Mouse (Mus musculus) ES-Bruce4 (cell line): ENCODE measurements at regions not wholly inside any gene's neighbourhood (a gene's known extent, or its start where the extent isn't known, plus 50 kb on each side); places are given as distances from the start of the nearest gene placed in this dataset.
"Not testable (repeated sequence)": the region's sequence is repeated elsewhere in the genome, so short reads cannot be mapped to it uniquely, and the experiment has no call there.

Experiments used
- H3K27ac ChIP-seq: 2 replicates; pipeline ENCODE4 v1.5.1; 2012; ENCODE audit warnings: low read length, inconsistent platforms; ENCODE audit not compliant: insufficient read depth
- H3K27me3 ChIP-seq: 2 replicates; pipeline ENCODE4 v1.6.1; 2012; ENCODE audit warnings: mild to moderate bottlenecking, low read length, inconsistent platforms; ENCODE audit not compliant: control insufficient read depth, poor library complexity, insufficient read depth, severe bottlenecking
- H3K36me3 ChIP-seq: 2 replicates; pipeline ENCODE4 v1.6.1; 2012; ENCODE audit warnings: inconsistent platforms, mild to moderate bottlenecking, low read length, moderate library complexity; ENCODE audit not compliant: control insufficient read depth, poor library complexity, insufficient read depth, severe bottlenecking
- H3K4me1 ChIP-seq: one replicate; pipeline ENCODE4 v1.8.1; 2011; ENCODE audit warnings: low read length; ENCODE audit not compliant: control insufficient read depth, insufficient read depth
- H3K4me3 ChIP-seq: 2 replicates; pipeline ENCODE4 v1.5.1; 2011; ENCODE audit warnings: low read depth, mild to moderate bottlenecking, low read length
- H3K9ac ChIP-seq: 2 replicates; pipeline ENCODE4 v1.6.1; 2012; ENCODE audit warnings: low read depth, mild to moderate bottlenecking, inconsistent platforms; ENCODE audit not compliant: poor library complexity, severe bottlenecking
- H3K9me3 ChIP-seq: replicated peaks from 2 replicates; pipeline ENCODE4 v1.6.1; 2012; ENCODE audit warnings: mild to moderate bottlenecking, low read length, inconsistent platforms; ENCODE audit not compliant: control insufficient read depth, poor library complexity, insufficient read depth, severe bottlenecking
- CTCF ChIP-seq: IDR thresholded peaks from one replicate; pipeline ENCODE4 v1.8.1; 2011; ENCODE audit warnings: low read depth, low read length
- EP300 ChIP-seq: IDR thresholded peaks from 2 replicates; pipeline ENCODE4 v1.6.1; 2011; ENCODE audit warnings: low read depth, low read length; ENCODE audit not compliant: insufficient read depth
- POLR2A ChIP-seq: IDR thresholded peaks from one replicate; pipeline ENCODE4 v1.8.1; 2011; ENCODE audit warnings: low read length; ENCODE audit not compliant: insufficient read depth

GRCm38 (mm10) chr7:39650483-39651102 is 133.0 kb downstream of the Zfp619 start:
- no peaks in the 10 kb centered on the region for H3K4me1 ChIP-seq
- no peaks in the 10 kb centered on the region for H3K27me3 ChIP-seq
- no peaks in the 10 kb centered on the region for H3K36me3 ChIP-seq
- no peak overlapping the region for H3K9ac ChIP-seq
- H3K9me3 ChIP-seq, result no peaks in the 10 kb centered on the region
- TF ChIP-seq CTCF, result no peak
- no peak for TF ChIP-seq EP300
- TF ChIP-seq POLR2A, result no peak
- H3K4me3 ChIP-seq, result no peak overlapping the region
- H3K27ac ChIP-seq, result no peak overlapping the region

- H3K4me1 ChIP-seq, result no peaks in the 10 kb centered on the region
- H3K9me3 ChIP-seq, result no peaks in the 10 kb centered on the region
- H3K27me3 ChIP-seq, result no peaks in the 10 kb centered on the region
- TF ChIP-seq EP300 (no peak), CTCF (no peak), POLR2A (no peak)
- H3K9ac ChIP-seq, result no peak overlapping the region
- H3K4me3 ChIP-seq, result no peak overlapping the region
- H3K36me3 ChIP-seq, result no peaks in the 10 kb centered on the region
- H3K27ac ChIP-seq, result no peak overlapping the region
Observed at GRCm38 (mm10) chr7:39654563-39655286, 137.2 kb downstream of the Zfp619 start.

DNA sequence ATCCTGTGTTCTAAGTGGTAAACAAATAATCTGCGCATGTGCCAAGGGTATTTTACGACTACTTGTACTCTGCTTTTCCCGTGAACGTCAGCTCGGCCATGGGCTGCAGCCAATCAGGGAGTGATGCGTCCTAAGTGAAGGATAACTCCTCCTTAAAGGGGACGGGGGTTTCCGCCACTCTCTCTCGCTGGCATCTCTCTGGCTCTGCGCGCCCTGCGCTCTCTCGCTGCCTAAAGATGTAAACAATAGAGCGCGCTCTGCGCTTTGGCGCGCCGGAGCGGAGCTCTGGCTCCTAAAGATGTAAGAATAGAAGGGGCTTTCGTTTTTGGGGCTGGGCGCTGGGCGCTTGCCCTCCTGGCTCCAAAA is 137.7 kb downstream of the Zfp619 start:
- peak overlapping the region; percentile 57 for H3K4me3 ChIP-seq

GRCm38 (mm10) chr7:39655709-39656397 is 138.3 kb downstream of the Zfp619 start:
- no peaks in the 10 kb centered on the region for H3K9me3 ChIP-seq
- peak overlapping the region; percentile 57 for H3K4me3 ChIP-seq
- no peaks in the 10 kb centered on the region for H3K36me3 ChIP-seq
- H3K27me3 ChIP-seq, result no peaks in the 10 kb centered on the region
- H3K27ac ChIP-seq, result no peak overlapping the region
- H3K4me1 ChIP-seq, result no peaks in the 10 kb centered on the region
- TF ChIP-seq POLR2A (no peak), CTCF (no peak), EP300 (no peak)
- peak overlapping the region; percentile 59 for H3K9ac ChIP-seq

More for the DNA sequence above, 137.7 kb downstream of the Zfp619 start:
- H3K9me3 ChIP-seq, H3K36me3 ChIP-seq, H3K27me3 ChIP-seq, H3K27ac ChIP-seq, H3K4me1 ChIP-seq: not testable (repeated sequence)
- peak overlapping the region; percentile 59 for H3K9ac ChIP-seq

GRCm38 (mm10) chr7:39659597-39659996 is 142.0 kb downstream of the Zfp619 start:
- H3K9me3 ChIP-seq, result peaks cover 6% of the 10 kb centered on the region; the same call in 1 of the 2 replicates

More at GRCm38 (mm10) chr7:39659597-39659996, 142.0 kb downstream of the Zfp619 start:
- Histone ChIP-seq H3K36me3 (no peaks in the 10 kb centered on the region), H3K4me3 (no peak overlapping the region), H3K27me3 (no peaks in the 10 kb centered on the region), H3K27ac (no peak overlapping the region), H3K4me1 (no peaks in the 10 kb centered on the region), H3K9ac (no peak overlapping the region)
- TF ChIP-seq CTCF (no peak), EP300 (no peak), POLR2A (no peak)
